Mouse (Mus musculus) embryonic facial prominence, embryonic 10.5 days (tissue): ENCODE measurements around the gene Kdm5b. TPM values are rescaled to one million over a fixed set of nuclear protein-coding genes. Genes with fewer than 3 reads are reported as not detected.

ENCODE experiments used
- DNase-seq: peaks from one replicate; pipeline ENCODE4 v3.0.0-alpha.2; 2017; ENCODE audit warnings: low spot score
- H3K27ac ChIP-seq: fragments of 300-500 bp; sonication (generic); replicated peaks from 2 replicates; pipeline ENCODE4 v1.5.1; 2016; ENCODE audit warnings: mild to moderate bottlenecking
- H3K27me3 ChIP-seq: fragments of 300-500 bp; sonication (generic); replicated peaks from 2 replicates; pipeline ENCODE4 v1.6.1; 2016; ENCODE audit warnings: low read depth, mild to moderate bottlenecking; ENCODE audit not compliant: poor library complexity, severe bottlenecking
- H3K36me3 ChIP-seq: fragments of 300-500 bp; sonication (generic); replicated peaks from 2 replicates; pipeline ENCODE4 v1.6.1; 2016; ENCODE audit warnings: mild to moderate bottlenecking, moderate library complexity
- H3K4me1 ChIP-seq: fragments of 300-500 bp; sonication (generic); 2 replicates; pipeline ENCODE4 v1.6.1; 2016
- H3K4me3 ChIP-seq: fragments of 300-500 bp; sonication (generic); 2 replicates; pipeline ENCODE4 v1.5.1; 2016; ENCODE audit warnings: mild to moderate bottlenecking, moderate library complexity
- H3K9me3 ChIP-seq: fragments of 300-500 bp; sonication (generic); 2 replicates; pipeline ENCODE4 v1.6.1; 2016; ENCODE audit warnings: mild to moderate bottlenecking
- WGBS: fragments of 180-500 bp; shearing (Covaris S2); methylation state at CpG from one replicate; pipeline ENCODE4 v1.1.7; 2016; 5-methylcytosine and 5-hydroxymethylcytosine counted together
- polyA plus RNA-seq: library from polyadenylated mRNA; unstranded; fragments of >200 nt; fragmentation: Nextera tagmentation; extraction: Ambion mirVana; gene quantifications from 2 replicates; pipeline ENCODE4 v1.2.1, GENCODE M21; 2016

The Kdm5b gene
- polyA plus RNA-seq, 1 experiment from 2014 or later: 79.0 TPM

GRCm38 (mm10) chr1:134570631-134571030 lies 10.7 kb downstream of the Kdm5b start:
- Histone ChIP-seq H3K9me3 (no peaks in the 10 kb centered on the region), H3K4me3 (no peak overlapping the region), H3K27ac (no peak overlapping the region), H3K4me1 (peaks cover 13% of the 10 kb centered on the region), H3K36me3 (peaks cover 15% of the 10 kb centered on the region; the same call in 1 of the 2 replicates), H3K27me3 (no peaks in the 10 kb centered on the region)
- WGBS: 72% methylated on average over 3 of the region's 3 CpGs
- no peak for DNase-seq

DNA sequence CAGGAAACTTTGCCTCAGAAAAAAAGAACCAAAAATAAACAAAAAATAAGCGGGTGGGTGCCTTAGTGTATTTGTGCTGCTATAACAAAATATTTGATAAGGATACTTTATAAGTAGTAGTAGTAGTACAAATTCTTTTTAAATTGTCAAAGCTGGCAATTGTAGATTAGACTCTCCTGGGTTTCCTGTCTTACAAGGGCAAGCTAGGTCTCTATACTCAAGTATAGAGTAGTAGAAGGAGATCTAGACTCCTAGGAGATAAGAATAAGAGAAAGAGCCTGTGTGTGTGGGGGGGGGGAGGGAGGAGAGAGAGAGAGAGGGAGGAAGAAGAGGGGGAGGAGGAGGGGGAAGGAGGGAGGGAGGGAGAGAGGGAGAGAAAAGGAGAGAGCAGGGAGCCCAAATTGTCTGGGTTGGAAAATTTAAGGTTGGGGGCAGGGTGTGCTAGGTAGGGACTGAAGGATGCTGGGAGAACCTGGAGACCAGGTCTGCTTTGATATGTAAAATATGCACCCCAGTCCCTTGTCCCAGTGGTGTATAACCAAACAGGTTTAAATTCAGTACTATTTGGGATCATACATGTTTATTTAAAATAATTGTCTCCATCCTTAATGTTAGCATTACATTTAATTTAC lies 13.4 kb downstream of the Kdm5b start:
- H3K27ac ChIP-seq: no peak overlapping the region
- H3K27me3 ChIP-seq: no peaks in the 10 kb centered on the region
- no peak for DNase-seq
- H3K36me3 ChIP-seq: peaks cover 15% of the 10 kb centered on the region; the same call in 1 of the 2 replicates
- no peaks in the 10 kb centered on the region for H3K9me3 ChIP-seq
- 75% methylated on average over 1 of the region's 1 CpGs for WGBS
- no peaks in the 10 kb centered on the region for H3K4me1 ChIP-seq
- no peak overlapping the region for H3K4me3 ChIP-seq

DNA sequence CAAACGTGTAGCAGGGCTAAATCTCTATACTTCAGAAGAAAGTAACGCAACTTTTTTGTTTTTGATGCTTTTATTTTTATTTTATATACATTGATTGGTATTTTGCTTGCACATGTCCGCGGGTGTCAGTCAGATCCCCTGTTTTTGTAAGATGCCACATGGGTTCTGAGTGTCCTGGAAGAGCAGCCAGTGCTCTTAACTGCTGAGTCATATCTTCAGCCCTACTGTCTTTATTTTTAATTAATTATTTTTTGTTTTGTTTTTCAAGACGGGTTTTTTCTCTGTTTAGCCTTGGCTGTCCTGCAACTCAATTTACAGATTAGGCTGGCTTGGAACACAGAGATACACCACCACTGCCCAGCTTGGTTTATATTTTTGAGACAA lies 14.0 kb downstream of the Kdm5b start:
- no peaks in the 10 kb centered on the region for H3K27me3 ChIP-seq
- WGBS: 78% methylated on average over 5 of the region's 5 CpGs
- peaks cover 15% of the 10 kb centered on the region; the same call in 1 of the 2 replicates for H3K36me3 ChIP-seq
- no peak for DNase-seq
- no peak overlapping the region for H3K27ac ChIP-seq
- no peaks in the 10 kb centered on the region for H3K9me3 ChIP-seq
- H3K4me3 ChIP-seq: no peak overlapping the region
- no peaks in the 10 kb centered on the region for H3K4me1 ChIP-seq

- H3K4me3 ChIP-seq: no peak overlapping the region
- no peaks in the 10 kb centered on the region for H3K4me1 ChIP-seq
- H3K9me3 ChIP-seq: no peaks in the 10 kb centered on the region
- 83% methylated on average over 6 of the region's 6 CpGs for WGBS
- H3K27me3 ChIP-seq: no peaks in the 10 kb centered on the region
- H3K36me3 ChIP-seq: peaks cover 27% of the 10 kb centered on the region
- no peak overlapping the region for H3K27ac ChIP-seq
- DNase-seq: no peak
These were observed 17.6 kb downstream of the Kdm5b start for GRCm38 (mm10) chr1:134577384-134578120.

DNA sequence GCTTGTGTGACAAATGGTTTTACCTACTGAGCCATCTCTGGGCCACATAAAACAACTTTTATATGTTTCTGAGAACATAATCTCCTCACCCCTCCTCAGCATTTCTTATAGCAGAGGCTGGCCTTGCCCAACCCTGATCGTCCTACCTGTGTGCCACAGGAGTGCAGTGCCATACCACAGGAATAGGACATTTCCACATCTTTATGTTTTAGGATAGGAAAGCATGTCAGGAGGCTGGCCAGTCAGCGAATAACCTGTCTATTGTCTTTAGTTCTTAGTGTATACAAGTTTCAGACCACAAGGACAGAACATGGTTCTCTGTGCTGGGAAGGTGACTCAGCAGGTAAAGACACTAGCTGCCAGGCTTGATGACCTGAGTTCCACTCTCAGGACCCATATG lies 20.8 kb downstream of the Kdm5b start:
- no peak for DNase-seq
- no peaks in the 10 kb centered on the region for H3K9me3 ChIP-seq
- H3K4me3 ChIP-seq: no peak overlapping the region
- peaks cover 47% of the 10 kb centered on the region for H3K36me3 ChIP-seq
- no peak overlapping the region for H3K27ac ChIP-seq
- 94% methylated on average over 2 of the region's 2 CpGs for WGBS
- no peaks in the 10 kb centered on the region for H3K27me3 ChIP-seq
- H3K4me1 ChIP-seq: no peaks in the 10 kb centered on the region

DNA sequence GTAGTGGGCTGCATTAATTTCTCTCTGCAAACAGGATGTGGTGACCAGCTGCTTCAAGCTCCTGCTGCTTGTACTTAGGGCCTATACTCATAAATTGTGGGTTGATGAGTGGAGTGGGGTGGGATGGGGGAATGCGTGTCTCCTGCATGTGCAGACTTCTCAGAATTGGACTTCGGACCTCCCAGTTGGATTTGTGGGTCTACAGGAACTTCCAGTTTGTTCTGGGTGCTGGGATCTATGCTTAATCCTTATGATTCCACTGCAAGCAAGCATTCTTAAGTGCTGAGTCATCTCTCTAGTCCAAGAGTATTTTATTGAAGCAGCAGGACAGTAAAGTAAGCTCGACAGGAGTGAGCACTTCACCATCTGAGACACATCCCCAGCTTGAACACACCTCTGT lies 23.6 kb downstream of the Kdm5b start:
- 85% methylated on average over 3 of the region's 3 CpGs for WGBS
- no peaks in the 10 kb centered on the region for H3K9me3 ChIP-seq
- no peaks in the 10 kb centered on the region for H3K27me3 ChIP-seq
- H3K4me3 ChIP-seq: no peak overlapping the region
- no peak overlapping the region for H3K27ac ChIP-seq
- DNase-seq: no peak
- H3K36me3 ChIP-seq: peaks cover 73% of the 10 kb centered on the region
- H3K4me1 ChIP-seq: no peaks in the 10 kb centered on the region

- Histone ChIP-seq H3K36me3 (peaks cover 98% of the 10 kb centered on the region), H3K27me3 (no peaks in the 10 kb centered on the region), H3K27ac (no peak overlapping the region), H3K4me3 (no peak overlapping the region), H3K4me1 (no peaks in the 10 kb centered on the region), H3K9me3 (no peaks in the 10 kb centered on the region)
- DNase-seq: no peak
These were observed 29.7 kb downstream of the Kdm5b start for GRCm38 (mm10) chr1:134589676-134590075.

GRCm38 (mm10) chr1:134591773-134592172 lies 31.8 kb downstream of the Kdm5b start:
- no peak for DNase-seq
- peaks cover 98% of the 10 kb centered on the region for H3K36me3 ChIP-seq
- H3K27ac ChIP-seq: no peak overlapping the region
- H3K4me1 ChIP-seq: no peaks in the 10 kb centered on the region
- no peak overlapping the region for H3K4me3 ChIP-seq
- WGBS: 94% methylated on average over 2 of the region's 2 CpGs
- no peaks in the 10 kb centered on the region for H3K27me3 ChIP-seq
- H3K9me3 ChIP-seq: no peaks in the 10 kb centered on the region

DNA sequence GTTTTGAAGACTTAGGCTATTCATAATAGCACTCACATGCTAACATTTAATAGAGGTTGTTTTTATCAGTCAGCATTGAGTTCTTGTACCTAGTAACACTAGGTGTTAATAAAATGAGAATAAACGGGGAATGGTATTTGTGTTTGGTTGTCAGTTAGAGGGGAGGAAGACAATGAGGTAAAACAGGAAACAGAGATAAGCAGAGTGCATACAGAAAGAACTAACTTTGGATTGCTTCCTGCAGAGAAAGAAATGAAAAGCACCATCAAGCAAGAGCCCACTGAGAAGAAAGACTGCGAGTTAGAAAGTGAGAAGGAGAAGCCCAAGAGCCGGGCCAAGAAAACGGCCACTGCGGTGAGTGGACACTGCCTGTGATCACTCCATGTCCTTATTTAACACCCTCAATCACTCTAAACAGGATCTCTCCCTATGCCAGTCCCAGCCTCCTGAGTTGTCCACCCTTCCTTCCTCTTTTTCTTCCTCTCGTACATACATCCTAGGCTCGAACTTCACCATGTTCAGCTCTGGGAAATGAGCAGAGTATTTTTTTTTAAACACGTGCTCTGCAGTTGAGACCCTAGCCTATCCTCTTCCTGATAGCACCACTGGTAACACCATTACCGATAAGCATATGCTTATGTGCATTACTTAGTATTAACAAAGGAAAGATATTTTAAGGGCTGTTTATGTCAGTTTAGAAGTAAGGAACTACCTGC lies 37.5 kb downstream of the Kdm5b start:
- Histone ChIP-seq H3K27me3 (no peaks in the 10 kb centered on the region), H3K36me3 (peaks cover 99% of the 10 kb centered on the region), H3K9me3 (no peaks in the 10 kb centered on the region), H3K4me3 (no peak overlapping the region), H3K27ac (no peak overlapping the region), H3K4me1 (no peaks in the 10 kb centered on the region)
- DNase-seq: no peak
- 88% methylated on average over 9 of the region's 9 CpGs for WGBS

- Histone ChIP-seq H3K4me3 (no peak overlapping the region), H3K27ac (no peak overlapping the region), H3K36me3 (peaks cover 99% of the 10 kb centered on the region), H3K9me3 (no peaks in the 10 kb centered on the region), H3K27me3 (no peaks in the 10 kb centered on the region), H3K4me1 (no peaks in the 10 kb centered on the region)
- 96% methylated on average over 2 of the region's 2 CpGs for WGBS
- no peak for DNase-seq
These were observed 44.1 kb downstream of the Kdm5b start for GRCm38 (mm10) chr1:134604086-134604485.

DNA sequence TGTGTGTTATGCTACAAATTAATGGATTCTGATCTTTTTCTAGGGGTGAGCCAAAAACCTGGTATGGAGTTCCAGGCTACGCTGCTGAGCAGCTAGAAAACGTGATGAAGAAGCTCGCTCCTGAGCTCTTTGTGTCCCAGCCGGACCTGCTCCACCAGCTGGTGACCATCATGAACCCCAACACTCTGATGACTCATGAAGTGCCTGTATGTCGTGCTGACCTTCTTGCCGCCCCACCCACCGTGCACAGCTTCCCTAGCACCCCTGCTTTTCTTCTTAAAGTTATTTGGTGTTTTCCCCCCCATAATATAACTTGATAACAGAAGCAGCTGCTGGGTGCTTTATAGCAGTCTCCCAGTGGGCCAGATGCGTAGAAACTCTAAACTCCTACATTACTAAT lies 45.7 kb downstream of the Kdm5b start:
- H3K27ac ChIP-seq: no peak overlapping the region
- WGBS: 92% methylated on average over 8 of the region's 8 CpGs
- no peaks in the 10 kb centered on the region for H3K9me3 ChIP-seq
- H3K27me3 ChIP-seq: no peaks in the 10 kb centered on the region
- H3K36me3 ChIP-seq: peaks cover 99% of the 10 kb centered on the region
- no peak for DNase-seq
- no peaks in the 10 kb centered on the region for H3K4me1 ChIP-seq
- H3K4me3 ChIP-seq: no peak overlapping the region

- Histone ChIP-seq H3K27ac (no peak overlapping the region), H3K27me3 (no peaks in the 10 kb centered on the region), H3K4me1 (no peaks in the 10 kb centered on the region), H3K36me3 (peaks cover 99% of the 10 kb centered on the region), H3K4me3 (no peak overlapping the region), H3K9me3 (no peaks in the 10 kb centered on the region)
- 94% methylated on average over 2 of the region's 2 CpGs for WGBS
- no peak for DNase-seq
These were observed 46.4 kb downstream of the Kdm5b start for GRCm38 (mm10) chr1:134606381-134606780.

DNA sequence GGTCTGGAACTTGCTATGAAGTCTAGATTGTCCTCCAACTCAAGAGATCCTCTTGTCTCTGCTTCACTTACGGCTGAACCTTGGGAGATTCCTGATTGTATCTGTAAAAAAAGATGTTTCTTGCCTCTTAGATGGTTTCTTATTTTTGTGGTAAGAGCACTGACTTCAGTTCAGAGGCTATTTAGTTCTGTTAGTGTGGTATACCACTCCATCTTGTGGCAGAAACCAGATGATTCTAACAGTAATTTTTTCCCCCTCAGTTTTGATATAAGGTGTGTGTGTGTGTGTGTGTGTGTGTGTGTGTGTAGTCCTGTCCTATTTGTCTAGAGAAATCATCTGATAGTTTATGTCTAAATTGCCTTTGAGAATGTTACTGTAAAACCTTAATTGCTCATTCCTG lies 47.3 kb downstream of the Kdm5b start:
- Histone ChIP-seq H3K27me3 (no peaks in the 10 kb centered on the region), H3K36me3 (peaks cover 99% of the 10 kb centered on the region), H3K9me3 (no peaks in the 10 kb centered on the region), H3K4me1 (no peaks in the 10 kb centered on the region), H3K4me3 (no peak overlapping the region), H3K27ac (no peak overlapping the region)
- no peak for DNase-seq
- 87% methylated on average over 1 of the region's 1 CpGs for WGBS
